Mouse (Mus musculus) midbrain, postnatal 0 days (tissue): Measurements from ENCODE around the gene Abraxas2. TPM values are rescaled to one million over a fixed set of nuclear protein-coding genes. Genes with fewer than 3 reads are reported as not detected.

Experiments
- ATAC-seq: fragments of 200-750 bp; cut with Nextera tagmentation; 2 replicates; pipeline ENCODE4 v1.8.0; 2017; ENCODE audit warnings: moderate number of reproducible peaks, mild to moderate bottlenecking, moderate TSS enrichment, moderate library complexity; ENCODE audit not compliant: low FRiP score
- DNase-seq: peaks from one replicate; pipeline ENCODE4 v3.0.0-alpha.2; 2015; ENCODE audit warnings: low spot score
- H3K27ac ChIP-seq: fragments of 300-500 bp; sonication (generic); 2 replicates; pipeline ENCODE4 v1.5.1; 2014; ENCODE audit warnings: low read depth, mild to moderate bottlenecking, low read length, mixed read lengths
- H3K27me3 ChIP-seq: fragments of 300-500 bp; sonication (generic); 2 replicates; pipeline ENCODE4 v1.6.1; 2014; ENCODE audit warnings: low read length, control low read depth, mixed read lengths; ENCODE audit not compliant: insufficient read depth
- H3K36me3 ChIP-seq: fragments of 300-500 bp; sonication (generic); 2 replicates; pipeline ENCODE4 v1.6.1; 2014; ENCODE audit warnings: low read length, control low read depth, mixed read lengths; ENCODE audit not compliant: insufficient read depth
- H3K4me1 ChIP-seq: fragments of 300-500 bp; sonication (generic); 2 replicates; pipeline ENCODE4 v1.6.1; 2014; ENCODE audit warnings: mild to moderate bottlenecking, control low read depth, antibody characterized with exemption, low read length, mixed read lengths; ENCODE audit not compliant: insufficient read depth
- H3K4me2 ChIP-seq: fragments of 300-500 bp; sonication (generic); 2 replicates; pipeline ENCODE4 v1.6.1; 2014; ENCODE audit warnings: low read depth, mild to moderate bottlenecking, low read length, mixed read lengths; ENCODE audit not compliant: poor library complexity, severe bottlenecking
- H3K4me3 ChIP-seq: fragments of 300-500 bp; sonication (generic); 2 replicates; pipeline ENCODE4 v1.5.1; 2014; ENCODE audit warnings: low read depth, mild to moderate bottlenecking, low read length, moderate library complexity
- H3K9ac ChIP-seq: fragments of 300-500 bp; sonication (generic); replicated peaks from 2 replicates; pipeline ENCODE4 v1.6.1; 2014; ENCODE audit warnings: mild to moderate bottlenecking, low read length, moderate library complexity, mixed read lengths; ENCODE audit not compliant: poor library complexity, severe bottlenecking
- H3K9me3 ChIP-seq: fragments of 300-500 bp; sonication (generic); 2 replicates; pipeline ENCODE4 v1.6.1; 2016; ENCODE audit warnings: low read length, control low read depth
- CTCF ChIP-seq: IDR thresholded peaks from 2 replicates; pipeline ENCODE4 v1.5.1; 2016; ENCODE audit warnings: antibody characterized with exemption, mild to moderate bottlenecking
- WGBS: fragments of 180-500 bp; shearing (Covaris S2); extraction: QIAGEN DNeasy Blood & Tissue Kit; methylation state at CpG from one replicate; pipeline ENCODE4 v1.1.7; 2014; 5-methylcytosine and 5-hydroxymethylcytosine counted together
- polyA plus RNA-seq: library from polyadenylated mRNA; unstranded; fragments of >200 nt; fragmentation: Nextera tagmentation; extraction: Ambion mirVana; gene quantifications from 2 replicates; pipeline ENCODE4 v1.2.1, GENCODE M21; 2015
- total RNA-seq: library from RNA; depleted of rRNA; stranded (reverse); fragments of >200 nt; gene quantifications from 2 replicates; pipeline ENCODE4 v1.2.3, GENCODE M21; 2014

The Abraxas2 gene
- total and polyA plus RNA-seq, 2 experiments from 2014 or later = 28.8 to 31.1 TPM

DNA sequence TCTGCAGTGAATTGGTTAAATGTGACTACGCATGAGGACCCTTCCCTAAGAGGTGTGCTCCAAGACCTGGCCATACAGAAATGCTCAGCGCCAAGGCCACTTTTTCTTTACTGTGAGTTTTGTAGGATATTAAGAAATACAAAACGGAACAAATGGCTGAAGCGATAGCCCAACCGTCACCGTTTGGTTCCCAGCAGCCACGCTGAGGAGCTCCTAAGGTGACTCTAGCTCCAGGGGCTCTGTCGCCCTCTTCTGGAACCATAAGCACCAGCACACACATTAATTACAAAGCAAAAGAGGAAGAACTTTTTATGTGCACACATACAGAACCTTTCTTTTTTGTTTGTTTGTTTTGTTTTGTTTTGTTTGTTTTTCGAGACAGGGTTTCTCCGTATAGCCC lies 38.2 kb downstream of the Abraxas2 start:
- Histone ChIP-seq H3K9ac (no peak overlapping the region), H3K9me3 (no peaks in the 10 kb centered on the region), H3K4me3 (no peak overlapping the region), H3K36me3 (no peaks in the 10 kb centered on the region), H3K4me1 (no peaks in the 10 kb centered on the region), H3K27me3 (no peaks in the 10 kb centered on the region), H3K4me2 (no peak overlapping the region), H3K27ac (no peak overlapping the region)
- no peak for DNase-seq
- TF ChIP-seq CTCF = peak; percentile 25
- ATAC-seq = no peak
- 88% methylated on average over 10 of the region's 10 CpGs for WGBS

DNA sequence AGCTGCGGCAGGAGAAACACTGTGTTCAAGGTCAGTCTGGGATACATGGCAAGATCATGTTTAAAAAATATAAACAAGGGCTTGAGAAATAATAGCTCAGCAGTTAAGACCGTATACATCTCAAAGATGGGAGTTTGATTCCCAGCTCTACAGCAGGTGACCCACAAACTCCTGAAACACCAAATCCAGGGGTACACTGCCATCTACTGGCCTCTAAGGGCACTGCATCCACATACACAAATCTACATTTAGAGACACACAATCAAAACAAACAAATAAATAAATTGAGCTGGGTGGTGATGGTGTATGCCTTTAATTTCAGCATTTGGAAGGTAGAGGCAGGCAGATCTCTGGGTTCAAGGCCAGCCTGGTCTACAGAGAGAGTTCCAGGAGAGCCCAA lies 39.2 kb downstream of the Abraxas2 start:
- H3K27ac ChIP-seq = no peak overlapping the region
- 88% methylated on average over 2 of the region's 2 CpGs for WGBS
- H3K4me1 ChIP-seq = no peaks in the 10 kb centered on the region
- DNase-seq (no peak), ATAC-seq (no peak)
- H3K4me3 ChIP-seq = no peak overlapping the region
- no peaks in the 10 kb centered on the region for H3K9me3 ChIP-seq
- no peaks in the 10 kb centered on the region for H3K36me3 ChIP-seq
- no peaks in the 10 kb centered on the region for H3K27me3 ChIP-seq
- H3K9ac ChIP-seq = no peak overlapping the region
- peak; percentile 58 for TF ChIP-seq CTCF
- no peak overlapping the region for H3K4me2 ChIP-seq

DNA sequence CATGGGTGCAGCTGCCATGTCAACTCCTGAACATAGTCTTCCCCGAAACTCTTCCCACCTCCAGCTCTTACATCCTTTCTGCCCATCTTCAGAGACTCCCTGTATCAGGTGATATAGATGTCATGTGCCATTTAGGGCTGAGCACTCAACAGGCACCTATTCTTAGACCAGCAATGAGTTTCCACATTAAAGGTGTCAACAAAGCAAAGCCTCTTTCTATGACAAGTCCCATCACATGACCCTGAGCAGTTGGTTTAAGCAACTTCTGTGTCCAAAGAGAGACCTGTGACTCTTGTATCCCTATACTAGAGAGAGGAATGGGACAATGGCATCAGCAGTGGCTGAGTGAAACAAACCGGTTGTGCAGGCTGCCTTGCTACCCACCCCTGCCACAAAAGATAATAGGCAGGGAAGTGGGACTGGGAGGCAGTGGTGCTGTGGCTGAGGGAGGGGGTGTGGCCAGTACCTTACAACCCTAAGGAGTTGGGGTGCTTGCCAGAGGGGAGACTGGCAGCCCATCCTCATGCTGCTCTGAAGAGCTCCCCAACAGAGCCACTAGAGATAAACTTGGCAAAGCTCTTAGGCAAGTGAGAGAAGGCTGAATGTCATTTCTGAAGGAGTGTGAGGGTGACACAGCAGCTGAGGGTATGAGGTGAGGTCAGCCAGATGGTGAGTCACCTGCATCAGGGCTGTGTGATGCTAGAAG lies 42.0 kb downstream of the Abraxas2 start:
- Histone ChIP-seq H3K36me3 (no peaks in the 10 kb centered on the region), H3K4me2 (no peak overlapping the region), H3K27ac (no peak overlapping the region), H3K4me1 (no peaks in the 10 kb centered on the region), H3K27me3 (no peaks in the 10 kb centered on the region), H3K9me3 (no peaks in the 10 kb centered on the region), H3K4me3 (no peak overlapping the region), H3K9ac (no peak overlapping the region)
- DNase-seq (no peak), ATAC-seq (no peak)
- 58% methylated on average over 2 of the region's 2 CpGs for WGBS
- no peak for TF ChIP-seq CTCF

DNA sequence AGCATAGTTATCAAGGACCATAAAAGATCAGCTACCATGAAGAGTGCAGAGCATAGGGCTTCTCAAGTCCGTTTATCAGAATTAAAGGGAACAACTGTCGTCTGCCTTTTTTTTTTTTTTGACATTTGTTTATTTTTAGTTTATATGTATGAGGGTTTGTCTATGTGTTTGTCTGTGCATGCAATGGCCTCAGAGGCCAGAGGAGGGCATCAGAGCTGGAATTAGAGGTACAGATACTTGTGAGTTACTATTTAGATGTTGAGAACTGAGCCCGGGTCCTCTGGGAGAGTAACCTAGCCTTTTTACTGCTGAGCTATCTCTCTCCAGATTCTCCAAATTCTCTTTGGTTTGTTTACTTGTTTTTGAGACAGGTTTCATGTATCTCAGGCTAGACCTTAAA lies 44.8 kb downstream of the Abraxas2 start:
- H3K4me2 ChIP-seq = no peak overlapping the region

DNA sequence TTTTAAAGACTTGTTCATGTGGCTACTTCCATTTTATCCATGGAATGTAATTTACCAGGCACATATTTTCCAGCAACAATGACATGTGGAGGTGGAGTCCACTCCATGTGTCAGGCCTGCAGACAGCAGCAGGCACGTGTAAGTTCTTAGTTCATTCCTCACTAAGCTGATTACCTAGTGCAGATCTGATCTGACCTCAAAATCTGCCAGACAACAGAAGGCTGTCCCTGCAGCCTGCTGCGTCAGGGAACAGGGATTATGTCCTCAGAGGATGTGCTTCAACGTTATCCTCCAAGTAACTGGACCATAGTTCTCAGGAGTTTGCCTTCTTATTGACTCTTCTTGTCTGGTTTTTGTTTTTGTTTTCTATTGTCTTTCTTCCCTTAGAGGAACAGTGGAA lies 62.9 kb downstream of the Abraxas2 start:
- TF ChIP-seq CTCF = no peak
- 9% methylated on average over 3 of the region's 3 CpGs for WGBS
- no peaks in the 10 kb centered on the region for H3K9me3 ChIP-seq

More for the DNA sequence above, 44.8 kb downstream of the Abraxas2 start:
- 84% methylated on average over 3 of the region's 3 CpGs for WGBS
- 0 out of 2 replicates have a peak, but pooled peaks have one; percentile 3 for TF ChIP-seq CTCF
- Histone ChIP-seq H3K4me1 (no peaks in the 10 kb centered on the region), H3K36me3 (no peaks in the 10 kb centered on the region), H3K27me3 (no peaks in the 10 kb centered on the region), H3K9me3 (no peaks in the 10 kb centered on the region), H3K27ac (no peak overlapping the region), H3K9ac (no peak overlapping the region), H3K4me3 (no peak overlapping the region)
- no peak for DNase-seq
- ATAC-seq = no peak

DNA sequence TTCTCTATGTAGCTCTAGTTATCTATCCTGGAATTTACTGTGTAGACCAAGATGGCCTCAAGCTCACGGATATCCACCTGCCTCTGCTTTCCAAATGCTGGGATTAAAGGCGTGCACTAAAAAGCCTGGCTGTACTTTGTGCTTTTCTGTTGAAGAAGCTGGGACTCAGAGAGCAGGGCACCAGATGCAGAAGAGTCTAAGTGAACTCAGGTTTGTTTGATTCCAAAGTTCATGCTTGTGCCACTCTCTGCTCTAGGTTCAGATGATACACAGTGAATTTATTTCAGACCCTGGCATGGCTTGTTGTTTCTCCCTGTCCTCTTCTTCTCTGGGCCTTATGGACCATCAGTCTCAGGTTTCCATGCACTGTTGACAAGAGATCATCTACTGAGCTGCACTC lies 66.2 kb downstream of the Abraxas2 start:
- TF ChIP-seq CTCF = no peak
- no peak overlapping the region for H3K9ac ChIP-seq

More for the DNA sequence above, 62.9 kb downstream of the Abraxas2 start:
- no peak overlapping the region for H3K4me3 ChIP-seq
- H3K36me3 ChIP-seq = no peaks in the 10 kb centered on the region
- DNase-seq (peak; percentile 5), ATAC-seq (no peak)
- no peak overlapping the region for H3K9ac ChIP-seq
- no peaks in the 10 kb centered on the region for H3K4me1 ChIP-seq
- H3K27ac ChIP-seq = no peak overlapping the region
- no peaks in the 10 kb centered on the region for H3K27me3 ChIP-seq
- H3K4me2 ChIP-seq = no peak overlapping the region

More for the DNA sequence above, 66.2 kb downstream of the Abraxas2 start:
- WGBS = 78% methylated on average over 2 of the region's 2 CpGs
- Histone ChIP-seq H3K4me1 (no peaks in the 10 kb centered on the region), H3K4me2 (no peak overlapping the region), H3K9me3 (no peaks in the 10 kb centered on the region), H3K4me3 (no peak overlapping the region), H3K27me3 (no peaks in the 10 kb centered on the region), H3K27ac (no peak overlapping the region), H3K36me3 (no peaks in the 10 kb centered on the region)
- ATAC-seq (no peak), DNase-seq (no peak)
